Mouse (Mus musculus): ENCODE measurements around the gene Sema3d.

The Sema3d gene

GRCm38 (mm10) chr5:12383133-12383959 lies at the start of gene Sema3d:
Gene Sema3d, plus strand, starts transcription at chr5:12383385.
- no peak for DNase-seq (ENCODE audit: low read depth in 2 of 2, low spot score in 2 of 2)

- no peak for DNase-seq (ENCODE audit: low read depth in 2 of 2, low spot score in 2 of 2)
Measured at GRCm38 (mm10) chr5:12377261-12377660, 5.9 kb upstream of the Sema3d start.

DNA sequence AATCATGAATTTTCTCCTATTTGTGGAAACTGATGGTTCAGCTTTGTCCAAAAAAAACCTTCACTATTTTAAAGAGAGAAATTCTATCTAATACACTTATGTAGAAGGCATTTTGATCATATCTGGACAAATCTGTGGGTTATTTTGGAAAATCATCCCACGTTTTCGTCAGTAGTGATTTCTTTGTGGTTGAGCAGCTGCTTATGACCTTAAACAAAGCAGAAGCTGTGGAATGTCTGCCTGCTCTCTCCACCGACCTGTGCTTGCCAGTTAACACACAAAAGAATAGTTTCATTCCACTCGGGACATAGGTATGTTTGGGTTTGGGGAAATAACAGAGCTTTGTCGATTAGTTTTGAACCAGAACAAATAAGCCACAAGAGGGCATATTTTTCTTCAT lies 4.3 kb upstream of the Sema3d start:
- DNase-seq (ENCODE audit: low read depth in 2 of 2, low spot score in 2 of 2): no peak

- no peak for DNase-seq (ENCODE audit: low read depth in 2 of 2, low spot score in 2 of 2)
Measured at GRCm38 (mm10) chr5:12382010-12382409, 1.2 kb upstream of the Sema3d start.

DNA sequence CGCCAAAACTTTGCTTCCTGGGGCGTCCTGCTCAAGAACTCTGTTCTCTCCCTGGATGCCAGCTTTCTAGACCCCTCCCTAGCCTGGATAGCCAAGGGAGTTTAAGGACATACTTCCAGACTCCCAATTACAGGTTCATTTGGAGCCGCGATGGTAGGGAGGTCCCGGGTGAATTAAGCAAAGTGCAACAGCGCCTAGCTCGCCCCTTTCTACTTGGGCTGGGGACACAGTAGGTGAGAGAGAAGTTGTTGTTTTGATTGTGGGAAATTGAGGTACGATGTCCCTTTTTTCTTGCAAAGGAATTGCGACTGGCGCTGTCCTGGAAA lies 738 bp downstream of the Sema3d start:
- no peak for DNase-seq (ENCODE audit: low read depth in 2 of 2, low spot score in 2 of 2)

- no peak for DNase-seq (ENCODE audit: low read depth in 2 of 2, low spot score in 2 of 2)
Measured at GRCm38 (mm10) chr5:12392667-12393066, 9.5 kb downstream of the Sema3d start.

DNA sequence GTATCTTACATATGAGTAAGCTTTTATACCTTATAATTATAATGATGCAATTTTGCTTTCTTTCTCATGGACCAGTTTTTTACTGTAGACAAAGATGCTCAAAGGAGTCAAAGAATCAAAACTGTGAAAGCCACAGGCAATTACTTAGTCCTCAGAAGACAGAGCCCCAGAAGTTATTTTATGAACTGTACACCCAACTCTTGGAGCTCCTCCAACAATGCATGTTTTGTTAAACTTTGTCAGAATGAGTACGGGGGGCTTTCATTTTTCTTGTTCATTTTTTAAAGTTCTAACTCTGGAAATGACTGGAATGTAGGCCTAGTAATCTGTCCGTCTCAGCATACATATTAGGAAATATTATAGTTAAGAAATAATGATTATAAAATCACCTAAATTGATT lies 16.1 kb downstream of the Sema3d start:
- no peak for DNase-seq (ENCODE audit: low read depth in 2 of 2, low spot score in 2 of 2)

DNA sequence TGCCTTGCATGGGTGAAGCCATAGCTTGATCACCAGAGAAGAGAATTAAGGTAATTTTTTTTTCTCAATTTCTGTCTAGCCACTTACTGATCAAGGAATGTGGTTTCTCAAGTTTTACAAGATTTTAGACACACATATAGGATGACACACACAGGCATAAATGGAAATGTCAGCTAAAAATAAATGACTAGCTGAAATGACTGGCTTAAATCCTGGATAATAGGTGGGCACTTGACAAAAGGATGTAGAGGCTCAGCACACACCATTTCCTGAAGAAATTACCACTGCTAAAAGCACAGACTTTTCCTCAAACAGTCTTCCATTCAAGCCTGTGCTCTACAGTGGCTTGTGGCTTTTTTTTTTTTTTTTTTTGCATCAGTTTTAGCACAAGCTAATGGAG lies 21.0 kb downstream of the Sema3d start:
- no peak for DNase-seq (ENCODE audit: low read depth in 2 of 2, low spot score in 2 of 2)

DNA sequence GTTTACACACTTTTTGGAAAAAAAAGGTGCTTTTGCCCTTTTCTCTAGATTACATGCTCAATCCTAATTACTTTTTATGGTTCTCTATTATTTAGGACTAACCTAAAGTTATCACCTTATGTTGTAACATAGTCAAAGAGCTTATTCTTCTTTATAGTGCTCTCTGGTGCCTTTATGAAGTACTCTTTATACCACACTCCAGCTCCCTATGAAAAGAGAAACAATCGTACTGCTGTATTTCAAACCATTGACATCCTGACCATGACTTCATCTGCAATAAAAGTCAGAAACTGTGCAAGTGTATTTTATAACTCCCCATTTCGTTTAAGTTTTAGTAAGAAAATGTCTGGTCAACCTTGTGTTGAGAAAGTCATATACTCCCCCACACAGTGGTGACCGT lies 29.4 kb downstream of the Sema3d start:
- no peak for DNase-seq (ENCODE audit: low read depth in 2 of 2, low spot score in 2 of 2)

DNA sequence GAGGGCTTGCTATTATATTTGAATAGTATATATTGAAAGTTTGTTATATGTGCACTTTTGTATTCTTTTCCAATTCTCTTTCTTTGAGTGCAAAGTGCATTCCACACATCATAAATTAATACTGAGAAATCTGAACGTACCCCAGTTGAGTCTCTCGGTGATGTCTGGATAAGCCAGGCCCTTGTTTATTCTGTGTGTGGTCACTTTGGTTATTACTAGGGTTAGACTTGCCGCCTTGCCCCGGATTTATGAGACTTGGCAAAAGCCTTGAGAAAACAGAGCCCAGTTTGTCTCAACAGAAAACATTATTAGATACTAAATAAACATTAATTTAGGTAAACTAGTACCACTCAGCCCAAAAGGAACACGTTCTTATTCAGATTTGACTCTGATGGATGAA lies 40.1 kb downstream of the Sema3d start:
- DNase-seq (ENCODE audit: low read depth in 2 of 2, low spot score in 2 of 2): no peak

DNA sequence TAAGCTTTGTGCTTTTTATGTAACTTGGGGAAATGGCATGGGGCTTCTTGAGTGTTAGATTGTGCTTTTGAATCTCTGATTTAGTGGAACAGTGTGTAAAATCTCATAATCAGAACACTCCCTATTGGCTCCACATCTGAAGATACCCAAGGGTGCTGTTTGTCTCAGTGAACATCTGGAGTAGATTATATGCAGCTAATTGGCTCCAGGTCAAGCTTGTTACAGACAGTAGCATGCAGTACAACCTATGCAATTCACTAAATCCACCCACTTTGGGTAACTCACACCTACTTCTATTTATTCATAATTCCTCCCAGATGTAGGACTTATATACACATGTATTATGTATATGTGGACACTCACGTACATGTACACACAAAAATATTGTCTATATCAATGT lies 58.6 kb downstream of the Sema3d start:
- DNase-seq (ENCODE audit: low read depth in 2 of 2, low spot score in 2 of 2): no peak

DNA sequence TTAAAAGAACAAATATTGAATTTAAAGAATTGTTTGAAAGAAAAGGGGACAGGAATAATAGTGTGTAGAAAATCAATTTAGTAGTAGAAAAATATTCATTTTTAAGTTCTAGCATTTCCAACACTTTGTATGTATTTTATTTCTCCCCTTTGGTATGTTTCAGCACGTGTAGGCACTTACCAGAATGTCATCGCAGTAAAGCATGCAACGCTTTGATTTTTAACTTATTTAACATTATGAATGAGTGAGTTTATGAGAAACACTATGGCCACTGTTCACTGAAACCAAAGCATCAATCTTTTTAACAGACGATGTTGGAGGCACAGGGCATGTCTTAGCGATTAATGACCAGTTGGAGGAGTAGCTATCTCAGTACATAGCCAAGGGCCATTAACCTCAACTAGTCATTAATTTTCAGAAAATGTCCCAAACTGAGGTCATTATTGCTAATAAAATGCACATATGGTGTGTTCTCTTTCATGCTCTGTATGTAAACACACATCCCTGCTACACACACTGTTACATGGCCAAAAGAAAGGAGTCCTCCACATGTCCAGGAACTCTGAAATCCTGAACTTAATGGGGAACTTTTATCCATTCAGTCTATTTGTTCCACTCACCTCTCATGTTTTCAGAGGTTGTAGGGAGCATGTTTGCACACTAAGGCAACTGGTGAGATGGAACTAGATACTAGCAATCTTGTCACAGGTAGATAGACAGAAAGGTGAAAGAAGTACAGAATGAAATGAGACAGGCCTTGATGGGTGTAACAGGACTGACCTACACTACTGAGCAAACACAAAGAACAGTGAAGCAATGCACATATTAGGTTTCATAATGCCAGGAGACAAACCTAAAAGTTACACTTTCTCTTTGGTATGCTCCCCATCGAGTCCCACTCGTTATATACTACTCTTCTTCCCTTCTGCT lies 59.3 kb downstream of the Sema3d start:
- DNase-seq (ENCODE audit: low read depth in 2 of 2, low spot score in 2 of 2): no peak

DNA sequence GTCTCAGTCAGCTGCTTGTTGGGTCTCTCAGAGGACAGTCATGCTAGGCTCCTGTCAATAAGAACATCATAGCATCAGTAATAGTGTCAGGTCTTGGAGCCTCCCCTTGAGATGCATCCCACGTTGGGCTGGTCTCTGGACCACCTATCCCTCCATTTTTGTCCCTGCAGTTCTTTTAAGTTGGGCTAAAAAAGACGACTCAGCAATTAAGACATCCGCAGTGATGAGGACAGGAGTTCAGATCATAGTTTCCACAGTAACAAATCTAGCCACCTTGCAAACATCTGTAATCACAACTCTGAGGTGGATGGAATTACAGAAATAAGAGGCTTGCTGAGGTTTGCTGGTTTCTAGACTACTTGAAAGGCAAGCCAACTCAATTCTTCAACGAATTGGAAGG lies 67.9 kb downstream of the Sema3d start:
- DNase-seq (ENCODE audit: low read depth in 2 of 2, low spot score in 2 of 2): no peak

DNA sequence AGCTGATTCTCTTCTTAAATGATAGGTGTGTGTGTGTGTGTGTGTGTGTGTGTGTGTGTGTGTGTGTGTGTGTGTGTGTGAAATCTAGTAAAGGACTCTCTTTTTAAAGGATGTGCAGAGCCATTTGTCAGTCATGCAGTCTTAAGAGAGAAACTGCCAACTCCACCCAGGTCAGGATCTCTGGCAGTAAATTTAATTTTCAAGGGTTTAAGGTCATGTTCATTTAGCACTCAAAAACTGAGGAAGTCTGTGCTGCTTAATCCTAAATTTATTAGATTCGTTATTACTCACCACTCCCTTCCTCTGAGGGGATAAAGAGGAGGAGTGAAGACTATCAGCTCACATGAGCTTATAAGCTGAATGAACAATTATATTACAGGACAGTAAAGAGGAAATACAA lies 71.8 kb downstream of the Sema3d start:
- DNase-seq (ENCODE audit: low read depth in 2 of 2, low spot score in 2 of 2): no peak

GRCm38 (mm10) chr5:12457509-12457908 lies 74.3 kb downstream of the Sema3d start:
- no peak for DNase-seq (ENCODE audit: low read depth in 2 of 2, low spot score in 2 of 2)

- no peak for DNase-seq (ENCODE audit: low read depth in 2 of 2, low spot score in 2 of 2)
Measured at GRCm38 (mm10) chr5:12467568-12468336, 84.6 kb downstream of the Sema3d start.

DNA sequence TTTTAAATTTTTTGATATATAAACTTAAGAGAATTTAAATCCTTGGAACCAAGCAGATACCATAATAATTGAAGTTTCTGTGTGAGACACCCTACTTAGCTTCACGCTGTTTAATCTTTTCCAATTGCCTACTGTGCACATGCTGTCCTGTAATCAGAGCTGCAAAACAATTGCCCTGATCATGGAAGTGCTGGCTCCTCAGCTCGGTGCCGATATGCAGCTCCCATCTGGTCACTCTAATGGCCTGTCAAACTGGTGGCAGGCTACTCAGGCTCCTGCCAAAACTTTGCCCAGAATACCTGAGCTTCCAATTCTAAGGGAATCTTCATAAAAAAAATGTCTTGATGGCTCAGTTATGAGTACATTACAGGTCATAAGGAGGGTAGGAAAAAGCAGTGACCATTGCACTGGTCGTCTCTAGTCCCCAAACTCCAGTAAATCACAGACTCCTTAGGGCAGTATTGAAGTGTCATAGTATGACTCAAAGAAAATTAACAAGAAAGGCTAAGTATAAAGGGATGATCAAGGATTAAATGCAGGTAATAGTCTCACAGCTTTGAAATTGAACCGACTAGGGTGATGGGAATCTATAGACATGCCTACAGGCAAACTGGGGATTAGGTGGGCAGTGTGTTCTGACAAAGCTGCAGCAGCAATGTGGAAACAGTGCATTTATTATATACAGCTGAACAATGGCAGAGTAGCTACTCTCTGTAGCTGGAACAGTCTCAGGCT lies 91.9 kb downstream of the Sema3d start:
- no peak for DNase-seq (ENCODE audit: low read depth in 2 of 2, low spot score in 2 of 2)

- no peak for DNase-seq (ENCODE audit: low read depth in 2 of 2, low spot score in 2 of 2)
Measured at GRCm38 (mm10) chr5:12475639-12475916, 92.4 kb downstream of the Sema3d start.

GRCm38 (mm10) chr5:12487926-12488325 lies 104.7 kb downstream of the Sema3d start:
- DNase-seq (ENCODE audit: low read depth in 2 of 2, low spot score in 2 of 2): no peak

GRCm38 (mm10) chr5:12491704-12492103 lies 108.5 kb downstream of the Sema3d start:
- no peak for DNase-seq (ENCODE audit: low read depth in 2 of 2, low spot score in 2 of 2)

Measured in CD8-positive naive resting alpha-beta T cell, adult 2 months (primary cell).